Mouse (Mus musculus) lung, postnatal 0 days (tissue): ENCODE measurements around the gene Trpc6.

ENCODE experiments used
- CTCF ChIP-seq: IDR thresholded peaks from 2 replicates; pipeline ENCODE4 v1.5.1; 2016; ENCODE audit warnings: antibody characterized with exemption, mild to moderate bottlenecking
- EP300 ChIP-seq: IDR thresholded peaks from 2 replicates; pipeline ENCODE4 v1.6.1; 2016; ENCODE audit warnings: antibody characterized with exemption, mild to moderate bottlenecking, control low read depth

DNA sequence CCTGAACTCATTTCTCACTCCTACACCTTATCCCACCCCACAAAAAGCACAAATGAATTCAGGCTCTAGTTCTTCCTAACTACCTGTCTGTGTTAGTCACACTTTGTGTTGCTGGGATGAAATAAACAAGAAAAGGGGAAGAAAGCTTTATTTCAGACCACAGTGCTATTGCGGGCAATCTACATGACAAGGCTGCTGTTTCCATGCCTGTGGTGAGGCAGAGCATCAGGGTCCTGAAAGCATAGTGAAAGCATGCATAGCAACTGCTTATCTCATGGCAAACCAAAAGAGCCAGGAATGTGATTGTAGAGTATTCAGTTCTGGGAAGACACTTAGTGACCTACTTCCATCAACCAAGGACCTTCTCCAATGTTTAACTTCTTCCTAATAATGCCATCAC is 10.3 kb upstream of the Trpc6 start:
- TF ChIP-seq CTCF = no peak
- TF ChIP-seq EP300 = no peak
